Mouse (Mus musculus) olfactory bulb, adult 2 months (tissue): ENCODE measurements at regions not wholly inside any gene's neighbourhood (a gene's known extent, or its start where the extent isn't known, plus 50 kb on each side); places are given as distances from the start of the nearest gene placed in this dataset.

Experiments used
- H3K27ac ChIP-seq: fragments of 200-500 bp; 2 replicates; pipeline ENCODE4 v1.5.1; 2012; ENCODE audit warnings: low read depth, low read length; ENCODE audit not compliant: insufficient read depth
- H3K4me1 ChIP-seq: fragments of 200-500 bp; 2 replicates; pipeline ENCODE4 v1.6.1; 2012; ENCODE audit warnings: low read length; ENCODE audit not compliant: control insufficient read depth, insufficient read depth
- H3K4me3 ChIP-seq: fragments of 200-500 bp; 2 replicates; pipeline ENCODE4 v1.5.1; 2012; ENCODE audit warnings: mild to moderate bottlenecking, low read depth, low read length, moderate library complexity; ENCODE audit not compliant: insufficient read depth
- CTCF ChIP-seq: fragments of 200-500 bp; IDR thresholded peaks from 2 replicates; pipeline ENCODE4 v1.5.1; 2012; ENCODE audit warnings: low read depth, mild to moderate bottlenecking, low read length, moderate library complexity; ENCODE audit not compliant: insufficient read depth
- POLR2A ChIP-seq: fragments of 200-500 bp; IDR thresholded peaks from 2 replicates; pipeline ENCODE4 v1.6.1; 2012; ENCODE audit warnings: mild to moderate bottlenecking, low read depth, low read length, moderate library complexity; ENCODE audit not compliant: insufficient read depth
- WGBS: fragments of 180-500 bp; shearing (Covaris S2); methylation state at CpG from one replicate; pipeline ENCODE4 v1.1.7; 2018; 5-methylcytosine and 5-hydroxymethylcytosine counted together

- TF ChIP-seq CTCF: no peak
- TF ChIP-seq POLR2A: no peak
- H3K4me3 ChIP-seq: no peak overlapping the region
- 99% methylated on average over 2 of the region's 2 CpGs for WGBS
- peaks cover 5% of the 10 kb centered on the region for H3K4me1 ChIP-seq
- no peak overlapping the region for H3K27ac ChIP-seq
Observed at GRCm38 (mm10) chr1:137514750-137515149, 554.5 kb upstream of the Nr5a2 start.

- H3K27ac ChIP-seq: no peak overlapping the region
- H3K4me1 ChIP-seq: no peaks in the 10 kb centered on the region
- TF ChIP-seq POLR2A: no peak
- no peak for TF ChIP-seq CTCF
- WGBS: 84% methylated on average over 8 of the region's 8 CpGs
- no peak overlapping the region for H3K4me3 ChIP-seq
Observed at GRCm38 (mm10) chr1:137503704-137504422, 543.6 kb upstream of the Nr5a2 start.

- Histone ChIP-seq H3K4me3 (no peak overlapping the region), H3K27ac (no peak overlapping the region), H3K4me1 (no peaks in the 10 kb centered on the region)
- TF ChIP-seq POLR2A (no peak), CTCF (no peak)
- 51% methylated on average over 5 of the region's 5 CpGs for WGBS
Observed at GRCm38 (mm10) chr1:137488226-137488625, 528.0 kb upstream of the Nr5a2 start.

- Histone ChIP-seq H3K4me1 (no peaks in the 10 kb centered on the region), H3K27ac (no peak overlapping the region), H3K4me3 (no peak overlapping the region)
- WGBS: 77% methylated on average over 1 of the region's 1 CpGs
- TF ChIP-seq POLR2A (no peak), CTCF (no peak)
Observed at GRCm38 (mm10) chr1:137478459-137478858, 518.2 kb upstream of the Nr5a2 start.

- H3K4me1 ChIP-seq: no peaks in the 10 kb centered on the region
- 91% methylated on average over 3 of the region's 3 CpGs for whole genome bisulfite sequencing
- TF ChIP-seq CTCF (no peak), POLR2A (no peak)
- no peak overlapping the region for H3K27ac ChIP-seq
- H3K4me3 ChIP-seq: no peak overlapping the region
Observed at GRCm38 (mm10) chr1:137477239-137477638, 517.0 kb upstream of the Nr5a2 start.

- Histone ChIP-seq H3K4me1 (no peaks in the 10 kb centered on the region), H3K4me3 (no peak overlapping the region), H3K27ac (no peak overlapping the region)
- TF ChIP-seq POLR2A (no peak), CTCF (no peak)
- WGBS: 44% methylated on average over 4 of the region's 4 CpGs
Observed at GRCm38 (mm10) chr1:137474858-137475257, 514.6 kb upstream of the Nr5a2 start.

GRCm38 (mm10) chr1:137473800-137474685 is 513.8 kb upstream of the Nr5a2 start:
- H3K4me3 ChIP-seq: no peak overlapping the region
- WGBS: 68% methylated on average over 4 of the region's 4 CpGs
- no peak for TF ChIP-seq CTCF
- no peak for TF ChIP-seq POLR2A
- H3K4me1 ChIP-seq: no peaks in the 10 kb centered on the region
- H3K27ac ChIP-seq: no peak overlapping the region

GRCm38 (mm10) chr1:137464971-137465370 is 504.7 kb upstream of the Nr5a2 start:
- WGBS: 90% methylated on average over 5 of the region's 5 CpGs
- TF ChIP-seq POLR2A (no peak), CTCF (no peak)
- Histone ChIP-seq H3K27ac (no peak overlapping the region), H3K4me1 (no peaks in the 10 kb centered on the region), H3K4me3 (no peak overlapping the region)

- Histone ChIP-seq H3K4me1 (no peaks in the 10 kb centered on the region), H3K27ac (no peak overlapping the region), H3K4me3 (no peak overlapping the region)
- WGBS: 96% methylated on average over 1 of the region's 1 CpGs
- TF ChIP-seq CTCF: no peak
- TF ChIP-seq POLR2A: no peak
Observed at GRCm38 (mm10) chr1:137461189-137461588, 500.9 kb upstream of the Nr5a2 start.

GRCm38 (mm10) chr1:137453446-137454208 is 493.4 kb upstream of the Nr5a2 start:
- no peak overlapping the region for H3K27ac ChIP-seq
- H3K4me3 ChIP-seq: no peak overlapping the region
- no peaks in the 10 kb centered on the region for H3K4me1 ChIP-seq
- TF ChIP-seq POLR2A: no peak
- no peak for TF ChIP-seq CTCF
- 62% methylated on average over 7 of the region's 7 CpGs for WGBS
